Mouse (Mus musculus): Measurements from ENCODE around the gene Peak1.

GRCm38 (mm10) chr9:56235871-56236298 is 182.0 kb downstream of the Peak1 start:
- TF ChIP-seq CTCF (IDR thresholded peaks at IDR 0.05; ENCODE audit: control insufficient read depth, insufficient read depth, insufficient read length) (no peak), MAX (IDR thresholded peaks at IDR 0.05) (no peak), USF1 (IDR thresholded peaks at IDR 0.05; ENCODE audit: low read depth) (no peak)

Data from C2C12 (cell line).